Mouse (Mus musculus) olfactory bulb, adult 2 months (tissue): Measurements from ENCODE around the gene Bnip2.

Source experiments
- CTCF ChIP-seq: fragments of 200-500 bp; IDR thresholded peaks from 2 replicates; pipeline ENCODE4 v1.5.1; 2012; ENCODE audit warnings: low read depth, mild to moderate bottlenecking, low read length, moderate library complexity; ENCODE audit not compliant: insufficient read depth
- POLR2A ChIP-seq: fragments of 200-500 bp; IDR thresholded peaks from 2 replicates; pipeline ENCODE4 v1.6.1; 2012; ENCODE audit warnings: mild to moderate bottlenecking, low read depth, low read length, moderate library complexity; ENCODE audit not compliant: insufficient read depth

GRCm38 (mm10) chr9:70044865-70045264 lies 55.6 kb downstream of the Bnip2 start:
- TF ChIP-seq POLR2A (no peak), CTCF (no peak)
